Mouse (Mus musculus): Measurements from ENCODE around the gene Dhx34. TPM values are rescaled to one million over a fixed set of nuclear protein-coding genes. Genes with fewer than 3 reads are reported as not detected.
A peak's percentile ranks its signal among the peaks of the same experiment; 100 is the strongest.

The Dhx34 gene
- total and polyA plus RNA-seq, 2 experiments from 2014 or later = 6.1 to 19.8 TPM

DNA sequence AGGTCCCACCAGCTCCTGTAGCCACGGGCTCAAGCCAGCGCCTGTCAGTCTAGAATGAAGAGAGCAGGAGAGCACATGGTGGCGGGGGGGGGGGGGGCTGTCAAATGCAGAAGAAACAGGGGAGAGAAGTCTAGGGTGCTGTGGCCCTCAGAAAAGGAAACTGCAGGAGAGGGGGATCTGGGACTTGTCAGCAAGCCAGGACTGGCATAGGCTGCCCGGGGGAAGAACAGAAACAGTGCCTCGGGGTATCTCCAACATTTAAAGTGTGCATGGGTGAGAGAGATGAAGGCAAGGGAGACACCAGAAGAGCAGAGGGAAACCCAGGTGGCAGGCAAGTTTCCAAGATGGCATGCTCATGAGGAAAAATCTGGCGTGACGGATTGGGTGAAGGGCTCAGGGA lies 59.8 kb downstream of the Dhx34 start:
- WGBS = 58% methylated on average over 7 of the region's 7 CpGs

GRCm38 (mm10) chr7:16161302-16161701 lies 60.5 kb downstream of the Dhx34 start:
- Histone ChIP-seq H3K27ac (ENCODE audit: low read depth) (no peak overlapping the region), H3K4me3 (ENCODE audit: low read depth, low read length) (no peak overlapping the region), H3K9me3 (replicated peaks; ENCODE audit: control insufficient read depth, low read length) (no peaks in the 10 kb centered on the region), H3K36me3 (replicated peaks; ENCODE audit: control insufficient read depth, insufficient read depth, low read length) (no peaks in the 10 kb centered on the region), H3K27me3 (ENCODE audit: control insufficient read depth, insufficient read depth, low read length) (0 out of 2 replicates have a peak, but pooled peaks cover 11% of the 10 kb centered on the region), H3K9ac (replicated peaks; ENCODE audit: low read depth, low read length) (no peak overlapping the region), H3K4me2 (ENCODE audit: low read depth, low read length) (no peak overlapping the region), H3K4me1 (ENCODE audit: control insufficient read depth, insufficient read depth) (no peaks in the 10 kb centered on the region)
- WGBS = 88% methylated on average over 9 of the region's 9 CpGs
- TF ChIP-seq EP300 (IDR thresholded peaks at IDR 0.05; ENCODE audit: low read depth) (no peak), CTCF (IDR thresholded peaks at IDR 0.05; ENCODE audit: low read depth) (no peak)
- ATAC-seq (ENCODE audit: insufficient read depth, low read depth) = no peak
- no peak for DNase-seq (ENCODE audit: low spot score)

More for the DNA sequence above, 59.8 kb downstream of the Dhx34 start:
- Histone ChIP-seq H3K27me3 (ENCODE audit: control insufficient read depth, insufficient read depth, low read length) (0 out of 2 replicates have a peak, but pooled peaks cover 11% of the 10 kb centered on the region), H3K9ac (replicated peaks; ENCODE audit: low read depth, low read length) (no peak overlapping the region), H3K27ac (ENCODE audit: low read depth) (no peak overlapping the region), H3K36me3 (replicated peaks; ENCODE audit: control insufficient read depth, insufficient read depth, low read length) (no peaks in the 10 kb centered on the region), H3K9me3 (replicated peaks; ENCODE audit: control insufficient read depth, low read length) (no peaks in the 10 kb centered on the region), H3K4me2 (ENCODE audit: low read depth, low read length) (no peak overlapping the region), H3K4me3 (ENCODE audit: low read depth, low read length) (no peak overlapping the region), H3K4me1 (ENCODE audit: control insufficient read depth, insufficient read depth) (no peaks in the 10 kb centered on the region)
- ATAC-seq (ENCODE audit: insufficient read depth, low read depth) (no peak), DNase-seq (ENCODE audit: low spot score) (no peak)
- TF ChIP-seq CTCF (IDR thresholded peaks at IDR 0.05; ENCODE audit: low read depth) = no peak
- TF ChIP-seq EP300 (IDR thresholded peaks at IDR 0.05; ENCODE audit: low read depth) = no peak

DNA sequence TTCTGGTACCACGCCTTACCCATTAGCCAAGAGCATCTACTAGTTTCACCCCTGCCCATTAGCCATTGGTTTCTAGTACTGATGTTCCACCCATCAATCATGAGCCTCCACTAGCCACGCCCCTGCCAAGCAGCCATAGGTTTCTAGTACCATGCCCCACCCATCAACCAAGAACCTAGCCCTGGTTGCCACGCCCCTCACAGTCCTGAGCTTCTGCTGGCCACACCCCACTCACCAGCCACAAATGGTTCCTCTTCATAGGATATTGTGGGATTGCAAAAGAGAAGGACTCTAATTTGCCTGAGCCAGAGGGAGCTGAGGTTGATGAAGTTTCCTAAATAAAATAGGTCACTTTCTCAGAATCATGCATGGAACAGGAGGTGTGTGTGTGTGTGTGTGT lies 61.1 kb downstream of the Dhx34 start:
- Histone ChIP-seq H3K36me3 (replicated peaks; ENCODE audit: control insufficient read depth, insufficient read depth, low read length) (no peaks in the 10 kb centered on the region), H3K9me3 (replicated peaks; ENCODE audit: control insufficient read depth, low read length) (no peaks in the 10 kb centered on the region), H3K4me3 (ENCODE audit: low read depth, low read length) (no peak overlapping the region), H3K4me2 (ENCODE audit: low read depth, low read length) (no peak overlapping the region), H3K9ac (replicated peaks; ENCODE audit: low read depth, low read length) (no peak overlapping the region), H3K27me3 (ENCODE audit: control insufficient read depth, insufficient read depth, low read length) (0 out of 2 replicates have a peak, but pooled peaks cover 11% of the 10 kb centered on the region), H3K27ac (ENCODE audit: low read depth) (no peak overlapping the region), H3K4me1 (ENCODE audit: control insufficient read depth, insufficient read depth) (peaks cover 1% of the 10 kb centered on the region; the same call in 1 of the 2 replicates)
- no peak for TF ChIP-seq CTCF (IDR thresholded peaks at IDR 0.05; ENCODE audit: low read depth)
- WGBS = 70% methylated on average over 3 of the region's 3 CpGs
- no peak for ATAC-seq (ENCODE audit: insufficient read depth, low read depth)
- no peak for DNase-seq (ENCODE audit: low spot score)

GRCm38 (mm10) chr7:16158735-16159134 lies 63.1 kb downstream of the Dhx34 start:
- H3K4me2 ChIP-seq (ENCODE audit: low read depth, low read length) = 0 out of 2 replicates have a peak overlapping the region, but pooled peaks have one; percentile 23
- WGBS = 11% methylated on average over 36 of the region's 39 CpGs

GRCm38 (mm10) chr7:16156105-16156714 lies 65.6 kb downstream of the Dhx34 start:
- WGBS = 23% methylated on average over 8 of the region's 8 CpGs
- peaks cover 4% of the 10 kb centered on the region; the same call in 1 of the 2 replicates for H3K4me1 ChIP-seq (ENCODE audit: control insufficient read depth, insufficient read depth)

More at GRCm38 (mm10) chr7:16158735-16159134, 63.1 kb downstream of the Dhx34 start:
- 0 out of 2 replicates have a peak, but pooled peaks cover 11% of the 10 kb centered on the region for H3K27me3 ChIP-seq (ENCODE audit: control insufficient read depth, insufficient read depth, low read length)
- H3K4me3 ChIP-seq (ENCODE audit: low read depth, low read length) = no peak overlapping the region
- H3K9me3 ChIP-seq (replicated peaks; ENCODE audit: control insufficient read depth, low read length) = no peaks in the 10 kb centered on the region
- H3K4me1 ChIP-seq (ENCODE audit: control insufficient read depth, insufficient read depth) = peaks cover 4% of the 10 kb centered on the region; the same call in 1 of the 2 replicates
- no peak overlapping the region for H3K9ac ChIP-seq (replicated peaks; ENCODE audit: low read depth, low read length)
- no peaks in the 10 kb centered on the region for H3K36me3 ChIP-seq (replicated peaks; ENCODE audit: control insufficient read depth, insufficient read depth, low read length)
- H3K27ac ChIP-seq (ENCODE audit: low read depth) = no peak overlapping the region
- TF ChIP-seq EP300 (IDR thresholded peaks at IDR 0.05; ENCODE audit: low read depth) (no peak), CTCF (IDR thresholded peaks at IDR 0.05; ENCODE audit: low read depth) (no peak)
- DNase-seq (ENCODE audit: low spot score) (no peak), ATAC-seq (ENCODE audit: insufficient read depth, low read depth) (no peak)

More at GRCm38 (mm10) chr7:16156105-16156714, 65.6 kb downstream of the Dhx34 start:
- ATAC-seq (ENCODE audit: insufficient read depth, low read depth) (peak; percentile 75), DNase-seq (ENCODE audit: low spot score) (peak; percentile 62)
- H3K9ac ChIP-seq (replicated peaks; ENCODE audit: low read depth, low read length) = no peak overlapping the region
- 0 out of 2 replicates have a peak, but pooled peaks cover 11% of the 10 kb centered on the region for H3K27me3 ChIP-seq (ENCODE audit: control insufficient read depth, insufficient read depth, low read length)
- no peaks in the 10 kb centered on the region for H3K9me3 ChIP-seq (replicated peaks; ENCODE audit: control insufficient read depth, low read length)
- H3K4me2 ChIP-seq (ENCODE audit: low read depth, low read length) = no peak overlapping the region
- H3K4me3 ChIP-seq (ENCODE audit: low read depth, low read length) = no peak overlapping the region
- no peaks in the 10 kb centered on the region for H3K36me3 ChIP-seq (replicated peaks; ENCODE audit: control insufficient read depth, insufficient read depth, low read length)
- peak overlapping the region; percentile 57 for H3K27ac ChIP-seq (ENCODE audit: low read depth)
- TF ChIP-seq CTCF (IDR thresholded peaks at IDR 0.05; ENCODE audit: low read depth) (no peak), EP300 (IDR thresholded peaks at IDR 0.05; ENCODE audit: low read depth) (no peak)
